Mouse (Mus musculus): ENCODE results near the gene Mapk1ip1l. TPM values are rescaled to one million over a fixed set of nuclear protein-coding genes. Genes with fewer than 3 reads are reported as not detected.

Mapk1ip1l gene
- polyA plus RNA-seq, 1 experiment from 2014 or later: 65.1 TPM

GRCm38 (mm10) chr14:47371689-47372088 is 73.6 kb downstream of the Mapk1ip1l start:
- Histone ChIP-seq H3K9me3 (replicated peaks; ENCODE audit: control insufficient read depth, low read length) (no peaks in the 10 kb centered on the region), H3K36me3 (ENCODE audit: control insufficient read depth, insufficient read depth, low read length) (no peaks in the 10 kb centered on the region), H3K27me3 (ENCODE audit: control insufficient read depth, insufficient read depth, low read length) (peaks cover 20% of the 10 kb centered on the region), H3K4me2 (no peak overlapping the region), H3K4me3 (ENCODE audit: low read depth, low read length) (no peak overlapping the region), H3K4me1 (ENCODE audit: control insufficient read depth, insufficient read depth, low read length) (peaks cover 18% of the 10 kb centered on the region), H3K9ac (ENCODE audit: low read depth, low read length) (no peak overlapping the region), H3K27ac (ENCODE audit: low read depth, low read length) (no peak overlapping the region)
- ATAC-seq (replicated peaks; ENCODE audit: insufficient number of reproducible peaks, low FRiP score, low TSS enrichment): no peak
- WGBS (ENCODE audit: insufficient replicate concordance): 65% methylated on average over 6 of the region's 6 CpGs

Other genes starting within 250 kb of the Mapk1ip1l start
- gene Gch1, start 108.9 kb upstream of the Mapk1ip1l start, polyA plus RNA-seq (2014; fragmentation: Nextera tagmentation; extraction: Ambion mirVana): 6.7 and 7.5 TPM in 2 replicates
- 22.1 and 25.8 TPM in 2 replicates for gene Wdhd1, start 21.4 kb upstream of the Mapk1ip1l start, polyA plus RNA-seq (2014; fragmentation: Nextera tagmentation; extraction: Ambion mirVana)
- gene Socs4, start 21.3 kb upstream of the Mapk1ip1l start, polyA plus RNA-seq (2014; fragmentation: Nextera tagmentation; extraction: Ambion mirVana): 3.0 and 3.9 TPM in 2 replicates
- 1.9 and 2.7 TPM in 2 replicates for gene Lgals3, start 69.5 kb downstream of the Mapk1ip1l start, polyA plus RNA-seq (2014; fragmentation: Nextera tagmentation; extraction: Ambion mirVana)
- 47.8 and 47.9 TPM in 2 replicates for gene Dlgap5, start 120.1 kb downstream of the Mapk1ip1l start, polyA plus RNA-seq (2014; fragmentation: Nextera tagmentation; extraction: Ambion mirVana)
- 24.8 and 27.2 TPM in 2 replicates for gene Fbxo34, start 152.2 kb downstream of the Mapk1ip1l start, polyA plus RNA-seq (2014; fragmentation: Nextera tagmentation; extraction: Ambion mirVana)

All from heart, embryonic 11.5 days (tissue).